Mouse (Mus musculus) C2C12 (cell line): ENCODE measurements around the gene Dlx1.

Experiments used
- CEBPB ChIP-seq: IDR thresholded peaks from one replicate; pipeline ENCODE4 v1.6.1; 2011; ENCODE audit warnings: low read depth, mild to moderate bottlenecking, control low read depth, moderate library complexity
- CTCF ChIP-seq: IDR thresholded peaks from one replicate; pipeline ENCODE4 v1.5.1; 2011; ENCODE audit not compliant: control insufficient read depth, insufficient read depth, insufficient read length
- FOSL1 ChIP-seq: IDR thresholded peaks from one replicate; pipeline ENCODE4 v1.8.0; 2011; ENCODE audit warnings: mild to moderate bottlenecking, low read length; ENCODE audit not compliant: poor library complexity, insufficient read depth, severe bottlenecking
- MAX ChIP-seq: IDR thresholded peaks from one replicate; pipeline ENCODE4 v1.6.1; 2011; ENCODE audit warnings: mild to moderate bottlenecking, control low read depth
- MYOD1 ChIP-seq: IDR thresholded peaks from one replicate; pipeline ENCODE4 v1.6.1; 2011; ENCODE audit warnings: low read depth; ENCODE audit not compliant: control insufficient read depth, insufficient read length
- MYOG ChIP-seq: IDR thresholded peaks from one replicate; pipeline ENCODE4 v1.6.1; 2011; ENCODE audit not compliant: control insufficient read depth, insufficient read length; ENCODE audit errors: extremely low read depth
- USF1 ChIP-seq: IDR thresholded peaks from one replicate; pipeline ENCODE4 v1.6.1; 2011; ENCODE audit warnings: low read depth, mild to moderate bottlenecking, control low read depth, moderate library complexity

DNA sequence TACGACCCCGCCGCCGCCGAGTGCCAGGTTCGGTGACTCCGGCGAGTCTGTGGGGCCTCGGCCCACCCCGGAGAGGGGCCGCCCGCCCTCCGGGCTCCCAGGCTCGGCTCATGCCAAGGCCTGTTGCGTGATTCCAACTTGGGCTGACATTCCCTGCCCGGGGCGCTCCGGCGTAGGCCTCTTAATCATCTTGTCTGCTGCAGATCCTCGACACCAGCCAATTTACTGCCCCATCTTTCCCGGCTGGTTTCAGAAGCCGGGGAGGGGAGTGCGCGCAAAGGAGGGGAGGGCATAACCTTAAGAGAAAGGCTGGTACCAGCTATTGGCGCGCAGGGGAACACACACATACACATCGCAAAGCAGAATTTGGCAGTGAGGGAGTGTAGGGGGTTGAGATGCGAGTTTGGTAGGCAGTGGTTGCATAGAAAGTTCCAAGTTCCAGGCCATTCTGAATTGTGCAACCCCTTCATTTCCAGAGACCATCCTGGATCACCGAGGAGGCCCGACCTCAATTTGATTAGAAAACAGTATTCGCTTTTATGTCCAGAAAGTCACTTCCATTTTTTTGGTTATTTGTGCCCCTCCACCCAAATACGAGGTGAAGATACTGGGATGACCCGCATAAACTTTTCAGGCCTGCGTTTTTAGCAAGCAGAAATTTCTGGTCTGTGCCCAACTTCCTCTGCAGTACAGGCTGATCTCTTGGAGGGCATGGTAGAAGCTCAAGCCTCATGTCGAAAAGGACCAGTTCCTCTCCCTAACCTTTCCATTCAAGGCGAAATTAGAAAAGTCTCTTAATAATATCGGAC, 13.7 kb downstream of the Dlx1 start:
- TF ChIP-seq CTCF: no peak
- TF ChIP-seq MAX: no peak
- no peak for TF ChIP-seq USF1
- TF ChIP-seq CEBPB: peak; percentile 49
- no peak for TF ChIP-seq MYOG
- TF ChIP-seq MYOD1: no peak
- no peak for TF ChIP-seq FOSL1
